Mouse (Mus musculus): Measurements from ENCODE around the gene Fkbp7. TPM values are rescaled to one million over a fixed set of nuclear protein-coding genes. Genes with fewer than 3 reads are reported as not detected.
"Not testable (repeated sequence)": the region's sequence is repeated elsewhere in the genome, so short reads cannot be mapped to it uniquely, and the experiment has no call there.

Gene Fkbp7
- polyA plus RNA-seq, 1 experiment, result 69.9 TPM

- Histone ChIP-seq H3K27ac (replicated peaks; ENCODE audit: low read depth, low read length) (peak within 1 kb of the TSS; percentile 62), H3K4me3 (ENCODE audit: insufficient read depth, low read depth, low read length) (peak within 1 kb of the TSS; percentile 91), H3K4me1 (ENCODE audit: control insufficient read depth, insufficient read depth, insufficient read length, low read length) (peaks cover 6% of the 10 kb centered on the region; the same call in 1 of the 2 replicates)
Observed at GRCm38 (mm10) chr2:76647883-76648570, 24.9 kb downstream of the Fkbp7 start, which contains the start of the genes Prkra and Pjvk. TSS of gene Prkra (minus strand) at chr2:76648015. TSS of gene Pjvk (plus strand) at chr2:76648476.

GRCm38 (mm10) chr2:76647441-76647869, 25.5 kb downstream of the Fkbp7 start:
- Histone ChIP-seq H3K4me3 (ENCODE audit: insufficient read depth, low read depth, low read length) (peak overlapping the region; percentile 91), H3K4me1 (ENCODE audit: control insufficient read depth, insufficient read depth, insufficient read length, low read length) (peaks cover 6% of the 10 kb centered on the region; the same call in 1 of the 2 replicates), H3K27ac (replicated peaks; ENCODE audit: low read depth, low read length) (no peak overlapping the region)

- H3K4me3 ChIP-seq (ENCODE audit: insufficient read depth, low read depth, low read length), result no peak overlapping the region
- H3K27ac ChIP-seq (replicated peaks; ENCODE audit: low read depth, low read length), result no peak overlapping the region
- H3K4me1 ChIP-seq (ENCODE audit: control insufficient read depth, insufficient read depth, insufficient read length, low read length), result peaks cover 6% of the 10 kb centered on the region; the same call in 1 of the 2 replicates
Observed at GRCm38 (mm10) chr2:76643801-76644200, 29.1 kb downstream of the Fkbp7 start.

GRCm38 (mm10) chr2:76639637-76640036, 33.3 kb downstream of the Fkbp7 start:
- H3K27ac ChIP-seq (replicated peaks; ENCODE audit: low read depth, low read length), result no peak overlapping the region
- no peak overlapping the region for H3K4me3 ChIP-seq (ENCODE audit: insufficient read depth, low read depth, low read length)
- no peaks in the 10 kb centered on the region for H3K4me1 ChIP-seq (ENCODE audit: control insufficient read depth, insufficient read depth, insufficient read length, low read length)

- Histone ChIP-seq H3K27ac (replicated peaks; ENCODE audit: low read depth, low read length) (no peak overlapping the region), H3K4me3 (ENCODE audit: insufficient read depth, low read depth, low read length) (no peak overlapping the region), H3K4me1 (ENCODE audit: control insufficient read depth, insufficient read depth, insufficient read length, low read length) (no peaks in the 10 kb centered on the region)
Observed at GRCm38 (mm10) chr2:76631600-76631999, 41.3 kb downstream of the Fkbp7 start.

- Histone ChIP-seq H3K4me1 (ENCODE audit: control insufficient read depth, insufficient read depth, insufficient read length, low read length) (no peaks in the 10 kb centered on the region), H3K4me3 (ENCODE audit: insufficient read depth, low read depth, low read length) (no peak overlapping the region), H3K27ac (replicated peaks; ENCODE audit: low read depth, low read length) (no peak overlapping the region)
Observed at GRCm38 (mm10) chr2:76630293-76630692, 42.6 kb downstream of the Fkbp7 start.

- not testable (repeated sequence) for H3K27ac ChIP-seq (replicated peaks; ENCODE audit: low read depth, low read length); H3K4me1 ChIP-seq (ENCODE audit: control insufficient read depth, insufficient read depth, insufficient read length, low read length); H3K4me3 ChIP-seq (ENCODE audit: insufficient read depth, low read depth, low read length)
Observed at GRCm38 (mm10) chr2:76622316-76622715, 50.6 kb downstream of the Fkbp7 start.

- Histone ChIP-seq H3K4me1 (ENCODE audit: control insufficient read depth, insufficient read depth, insufficient read length, low read length) (no peaks in the 10 kb centered on the region), H3K27ac (replicated peaks; ENCODE audit: low read depth, low read length) (no peak overlapping the region), H3K4me3 (ENCODE audit: insufficient read depth, low read depth, low read length) (no peak overlapping the region)
Observed at GRCm38 (mm10) chr2:76621724-76622123, 51.2 kb downstream of the Fkbp7 start.

GRCm38 (mm10) chr2:76620188-76620587, 52.7 kb downstream of the Fkbp7 start:
- Histone ChIP-seq H3K4me1 (ENCODE audit: control insufficient read depth, insufficient read depth, insufficient read length, low read length) (no peaks in the 10 kb centered on the region), H3K27ac (replicated peaks; ENCODE audit: low read depth, low read length) (no peak overlapping the region), H3K4me3 (ENCODE audit: insufficient read depth, low read depth, low read length) (no peak overlapping the region)

- no peaks in the 10 kb centered on the region for H3K4me1 ChIP-seq (ENCODE audit: control insufficient read depth, insufficient read depth, insufficient read length, low read length)
- no peak overlapping the region for H3K27ac ChIP-seq (replicated peaks; ENCODE audit: low read depth, low read length)
- H3K4me3 ChIP-seq (ENCODE audit: insufficient read depth, low read depth, low read length), result no peak overlapping the region
Observed at GRCm38 (mm10) chr2:76618078-76618477, 54.8 kb downstream of the Fkbp7 start.

Other genes starting within 250 kb of the Fkbp7 start
- 22.6 and 23.4 TPM in 2 replicates for gene Prkra, start 25.1 kb downstream of the Fkbp7 start, polyA plus RNA-seq (2012; ENCODE audit: insufficient read depth, insufficient read length, missing spikeins)
- not detected in 2 replicates for gene Pjvk, start 24.6 kb downstream of the Fkbp7 start, polyA plus RNA-seq (2012; ENCODE audit: insufficient read depth, insufficient read length, missing spikeins)
- 20.2 and 24.4 TPM in 2 replicates for gene Plekha3, start 2.2 kb upstream of the Fkbp7 start, polyA plus RNA-seq (2012; ENCODE audit: insufficient read depth, insufficient read length, missing spikeins)